22 mouse cellular contexts compared by ENCODE assay signal in the genomic region with DNA sequence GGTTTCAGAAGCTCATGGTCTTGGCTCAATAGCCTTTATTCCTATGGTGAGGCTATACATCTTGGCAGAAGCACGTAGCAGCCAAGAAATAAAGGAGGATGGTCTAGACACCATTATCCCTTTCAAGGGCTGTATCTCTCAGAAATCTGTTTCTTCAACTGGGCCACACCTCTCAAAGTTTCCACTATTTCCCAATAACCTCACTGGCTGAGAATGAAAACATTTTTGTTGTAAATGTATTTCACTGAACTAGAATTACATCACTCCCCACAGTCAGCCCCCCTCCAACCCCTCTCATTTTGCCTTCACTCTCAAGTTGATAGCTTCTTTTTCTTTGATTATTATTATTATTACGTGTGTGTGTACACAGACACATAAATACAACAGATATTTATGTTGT.
"Had no signal": no experiment of that assay in that cellular context is flagged by ENCODE, and none has a peak within 500 bp of the region (broad histone marks: within the 10 kb centered on the region; RNA-seq: fewer than 3 reads in every experiment).

No protein-coding gene starts in this region.

- H3K9ac ChIP-seq: forebrain, postnatal 0 days; heart, embryonic 12.5 days; hindbrain, embryonic 12.5 days; hindbrain, embryonic 14.5 days; intestine, embryonic 15.5 days; limb, embryonic 13.5 days; limb, embryonic 15.5 days had no signal

- H3K27me3 ChIP-seq: heart, embryonic 12.5 days; hindbrain, embryonic 12.5 days; intestine, embryonic 15.5 days; limb, embryonic 13.5 days; limb, embryonic 15.5 days had no signal

- H3K9me3 ChIP-seq: heart, embryonic 10.5 days; heart, embryonic 12.5 days; hindbrain, embryonic 10.5 days; hindbrain, embryonic 12.5 days; intestine, embryonic 15.5 days; limb, embryonic 13.5 days; limb, embryonic 15.5 days had no signal

- H3K27ac ChIP-seq: heart, embryonic 10.5 days; hindbrain, embryonic 10.5 days; hindbrain, embryonic 12.5 days; hindbrain, embryonic 14.5 days; intestine, embryonic 15.5 days; limb, embryonic 13.5 days; limb, embryonic 15.5 days had no signal

- H3K4me1 ChIP-seq: hindbrain, embryonic 10.5 days; hindbrain, embryonic 12.5 days; intestine, embryonic 15.5 days had no signal

- DNase-seq: forebrain, postnatal 0 days; gastrocnemius, postnatal 14 days; gastrocnemius, postnatal 36 days; heart, postnatal 4 days; kidney, adult 18-20 months; kidney, adult 8-10 months; kidney, postnatal 10 days; kidney, postnatal 25 days; layer of hippocampus, adult 9-11 months; layer of hippocampus, postnatal 36 days; left cerebral cortex, postnatal 4 days had no signal

- H3K4me3 ChIP-seq: heart, embryonic 10.5 days; heart, embryonic 12.5 days; hindbrain, embryonic 10.5 days; hindbrain, embryonic 12.5 days; intestine, embryonic 15.5 days; limb, embryonic 13.5 days; limb, embryonic 15.5 days had no signal

- H3K4me2 ChIP-seq: heart, embryonic 12.5 days; hindbrain, embryonic 12.5 days; hindbrain, embryonic 14.5 days; intestine, embryonic 15.5 days; limb, embryonic 13.5 days; limb, embryonic 15.5 days had no signal

- ATAC-seq: forebrain, postnatal 0 days; hindbrain, embryonic 16.5 days; inflammation-experienced regulatory T-cells, adult 6 months; intestine, embryonic 15.5 days; intestine, postnatal 0 days had no signal

- H3K36me3 ChIP-seq: heart, embryonic 10.5 days; heart, embryonic 12.5 days; hindbrain, embryonic 10.5 days; hindbrain, embryonic 12.5 days; intestine, embryonic 15.5 days; limb, embryonic 13.5 days; limb, embryonic 15.5 days had no signal
